Mouse (Mus musculus): Measurements from ENCODE around the gene Pafah1b2. TPM values are rescaled to one million over a fixed set of nuclear protein-coding genes. Genes with fewer than 3 reads are reported as not detected.

Pafah1b2 gene
- polyA plus RNA-seq, 1 experiment from 2014 or later: 290 TPM

- no peaks in the 10 kb centered on the region for H3K9me3 ChIP-seq
- H3K27me3 ChIP-seq (replicated peaks): no peaks in the 10 kb centered on the region
- peak overlapping the region; percentile 31; the same call in 1 of the 2 replicates for H3K27ac ChIP-seq
- ATAC-seq (replicated peaks): no peak
- H3K9ac ChIP-seq: no peak overlapping the region
- no peak overlapping the region for H3K4me3 ChIP-seq
- no peak overlapping the region for H3K4me2 ChIP-seq
- peaks cover 24% of the 10 kb centered on the region for H3K4me1 ChIP-seq
- 33% methylated on average over 4 of the region's 4 CpGs for WGBS
- peaks cover 22% of the 10 kb centered on the region; the same call in 1 of the 2 replicates for H3K36me3 ChIP-seq (replicated peaks)
These were observed 53.6 kb downstream of the Pafah1b2 start for GRCm38 (mm10) chr9:45958851-45959250.

- Histone ChIP-seq H3K9ac (no peak overlapping the region), H3K4me1 (peaks cover 31% of the 10 kb centered on the region), H3K27me3 (replicated peaks) (no peaks in the 10 kb centered on the region), H3K27ac (0 out of 2 replicates have a peak overlapping the region, but pooled peaks have one; percentile 8), H3K4me2 (no peak overlapping the region), H3K9me3 (no peaks in the 10 kb centered on the region), H3K4me3 (no peak overlapping the region), H3K36me3 (replicated peaks) (peaks cover 16% of the 10 kb centered on the region; the same call in 1 of the 2 replicates)
- 71% methylated on average over 7 of the region's 7 CpGs for WGBS
- no peak for ATAC-seq (replicated peaks)
These were observed 54.3 kb downstream of the Pafah1b2 start for GRCm38 (mm10) chr9:45958023-45958670.

- no peaks in the 10 kb centered on the region for H3K27me3 ChIP-seq (replicated peaks)
- peak within 1 kb of the TSS; percentile 81 for H3K9ac ChIP-seq
- H3K4me3 ChIP-seq: peak within 1 kb of the TSS; percentile 88
- under 1% methylated on average over 48 of the region's 48 CpGs for WGBS
- H3K9me3 ChIP-seq: no peaks in the 10 kb centered on the region
- ATAC-seq (replicated peaks): peak; percentile 98
- H3K36me3 ChIP-seq (replicated peaks): 0 out of 2 replicates have a peak, but pooled peaks cover under 1% of the 10 kb centered on the region
- H3K4me2 ChIP-seq: peak within 1 kb of the TSS; percentile 95
- peak within 1 kb of the TSS; percentile 83 for H3K27ac ChIP-seq
- H3K4me1 ChIP-seq: peaks cover 32% of the 10 kb centered on the region
These were observed 57.2 kb downstream of the Pafah1b2 start, which contains the start of gene Sidt2 for GRCm38 (mm10) chr9:45955107-45955963. Gene Sidt2 (minus strand): TSS chr9:45955258.

GRCm38 (mm10) chr9:45954294-45955106 is 58.0 kb downstream of the Pafah1b2 start:
- Histone ChIP-seq H3K36me3 (replicated peaks) (peaks cover 4% of the 10 kb centered on the region), H3K9ac (peak overlapping the region; percentile 81), H3K27ac (peak overlapping the region; percentile 83), H3K9me3 (no peaks in the 10 kb centered on the region), H3K4me1 (peaks cover 32% of the 10 kb centered on the region), H3K4me3 (peak overlapping the region; percentile 88), H3K4me2 (peak overlapping the region; percentile 95), H3K27me3 (replicated peaks) (no peaks in the 10 kb centered on the region)
- peak; percentile 49 for ATAC-seq (replicated peaks)
- WGBS: under 1% methylated on average over 59 of the region's 63 CpGs

- Histone ChIP-seq H3K27me3 (replicated peaks) (no peaks in the 10 kb centered on the region), H3K4me1 (peaks cover 32% of the 10 kb centered on the region), H3K36me3 (replicated peaks) (peaks cover 7% of the 10 kb centered on the region), H3K4me2 (peak overlapping the region; percentile 95), H3K4me3 (peak overlapping the region; percentile 88), H3K27ac (peak overlapping the region; percentile 83; the same call in 1 of the 2 replicates), H3K9ac (peak overlapping the region; percentile 81), H3K9me3 (no peaks in the 10 kb centered on the region)
- 66% methylated on average over 13 of the region's 13 CpGs for WGBS
- no peak for ATAC-seq (replicated peaks)
These were observed 58.8 kb downstream of the Pafah1b2 start for GRCm38 (mm10) chr9:45953511-45954293.

GRCm38 (mm10) chr9:45952890-45953289 is 59.6 kb downstream of the Pafah1b2 start:
- Histone ChIP-seq H3K9me3 (no peaks in the 10 kb centered on the region), H3K4me3 (no peak overlapping the region), H3K4me1 (peaks cover 28% of the 10 kb centered on the region), H3K36me3 (replicated peaks) (peaks cover 14% of the 10 kb centered on the region), H3K4me2 (0 out of 2 replicates have a peak overlapping the region, but pooled peaks have one; percentile 95), H3K27me3 (replicated peaks) (no peaks in the 10 kb centered on the region), H3K9ac (no peak overlapping the region), H3K27ac (no peak overlapping the region)
- ATAC-seq (replicated peaks): no peak
- WGBS: 84% methylated on average over 7 of the region's 7 CpGs

- no peak for ATAC-seq (replicated peaks)
- H3K9ac ChIP-seq: no peak overlapping the region
- H3K27ac ChIP-seq: no peak overlapping the region
- no peaks in the 10 kb centered on the region for H3K9me3 ChIP-seq
- H3K36me3 ChIP-seq (replicated peaks): peaks cover 18% of the 10 kb centered on the region
- 92% methylated on average over 4 of the region's 4 CpGs for WGBS
- H3K27me3 ChIP-seq (replicated peaks): no peaks in the 10 kb centered on the region
- H3K4me3 ChIP-seq: no peak overlapping the region
- H3K4me1 ChIP-seq: peaks cover 28% of the 10 kb centered on the region
- no peak overlapping the region for H3K4me2 ChIP-seq
These were observed 60.4 kb downstream of the Pafah1b2 start for GRCm38 (mm10) chr9:45952057-45952456.

- peaks cover 40% of the 10 kb centered on the region for H3K36me3 ChIP-seq (replicated peaks)
- H3K4me3 ChIP-seq: no peak overlapping the region
- no peak overlapping the region for H3K9ac ChIP-seq
- no peaks in the 10 kb centered on the region for H3K9me3 ChIP-seq
- no peak for ATAC-seq (replicated peaks)
- no peaks in the 10 kb centered on the region for H3K4me1 ChIP-seq
- H3K4me2 ChIP-seq: no peak overlapping the region
- H3K27ac ChIP-seq: no peak overlapping the region
- no peaks in the 10 kb centered on the region for H3K27me3 ChIP-seq (replicated peaks)
- WGBS: 91% methylated on average over 10 of the region's 10 CpGs
These were observed 65.7 kb downstream of the Pafah1b2 start for GRCm38 (mm10) chr9:45946872-45947183.

GRCm38 (mm10) chr9:45946182-45946871 is 66.2 kb downstream of the Pafah1b2 start:
- Histone ChIP-seq H3K27ac (no peak overlapping the region), H3K4me3 (no peak overlapping the region), H3K4me2 (no peak overlapping the region), H3K36me3 (replicated peaks) (peaks cover 40% of the 10 kb centered on the region), H3K9ac (no peak overlapping the region), H3K4me1 (no peaks in the 10 kb centered on the region), H3K27me3 (replicated peaks) (no peaks in the 10 kb centered on the region), H3K9me3 (no peaks in the 10 kb centered on the region)
- ATAC-seq (replicated peaks): no peak
- 92% methylated on average over 16 of the region's 16 CpGs for WGBS

GRCm38 (mm10) chr9:45945721-45946120 is 66.8 kb downstream of the Pafah1b2 start:
- Histone ChIP-seq H3K4me3 (no peak overlapping the region), H3K9ac (no peak overlapping the region), H3K9me3 (no peaks in the 10 kb centered on the region), H3K4me2 (no peak overlapping the region), H3K27me3 (replicated peaks) (no peaks in the 10 kb centered on the region), H3K36me3 (replicated peaks) (peaks cover 40% of the 10 kb centered on the region), H3K27ac (no peak overlapping the region), H3K4me1 (no peaks in the 10 kb centered on the region)
- ATAC-seq (replicated peaks): no peak
- WGBS: 88% methylated on average over 13 of the region's 13 CpGs
